Mouse (Mus musculus) lung, adult 2 months (tissue): ENCODE data around the gene Zfhx2. TPM values are rescaled to one million over a fixed set of nuclear protein-coding genes. Genes with fewer than 3 reads are reported as not detected.
A peak's percentile ranks its signal among the peaks of the same experiment; 100 is the strongest.

Experiments
- DNase-seq: peaks from one replicate; pipeline ENCODE4 v3.0.0; 2022
- H3K4me1 ChIP-seq: fragments of 200-500 bp; 2 replicates; pipeline ENCODE4 v1.6.1; 2011; ENCODE audit warnings: low read length; ENCODE audit not compliant: control insufficient read depth, insufficient read depth
- H3K4me3 ChIP-seq: fragments of 200-500 bp; replicated peaks from 2 replicates; pipeline ENCODE3; 2011; ENCODE audit warnings: low read depth, mild to moderate bottlenecking, control low read depth, low read length; ENCODE audit errors: extremely low read depth
- CTCF ChIP-seq: fragments of 200-500 bp; IDR thresholded peaks from 2 replicates; pipeline ENCODE4 v1.5.1; 2011; ENCODE audit warnings: mild to moderate bottlenecking, low read length, control low read depth; ENCODE audit not compliant: insufficient read depth
- POLR2A ChIP-seq: fragments of 200-500 bp; IDR thresholded peaks from 2 replicates; pipeline ENCODE4 v1.6.1; 2011; ENCODE audit warnings: low read depth, mild to moderate bottlenecking, control low read depth, low read length, borderline replicate concordance; ENCODE audit errors: extremely low read depth
- WGBS: fragments of 180-500 bp; shearing (Covaris S2); methylation state at CpG from one replicate; pipeline ENCODE4 v1.1.7; 2018; 5-methylcytosine and 5-hydroxymethylcytosine counted together
- polyA plus RNA-seq: library from polyadenylated mRNA; depleted of rRNA; stranded (reverse); fragments of >200 nt; gene quantifications from 2 replicates; pipeline ENCODE4 v1.2.3, GENCODE M21; 2012; rRNA removed

Gene Zfhx2
- 1.7 and 2.3 TPM in 2 replicates for polyA plus RNA-seq

DNA sequence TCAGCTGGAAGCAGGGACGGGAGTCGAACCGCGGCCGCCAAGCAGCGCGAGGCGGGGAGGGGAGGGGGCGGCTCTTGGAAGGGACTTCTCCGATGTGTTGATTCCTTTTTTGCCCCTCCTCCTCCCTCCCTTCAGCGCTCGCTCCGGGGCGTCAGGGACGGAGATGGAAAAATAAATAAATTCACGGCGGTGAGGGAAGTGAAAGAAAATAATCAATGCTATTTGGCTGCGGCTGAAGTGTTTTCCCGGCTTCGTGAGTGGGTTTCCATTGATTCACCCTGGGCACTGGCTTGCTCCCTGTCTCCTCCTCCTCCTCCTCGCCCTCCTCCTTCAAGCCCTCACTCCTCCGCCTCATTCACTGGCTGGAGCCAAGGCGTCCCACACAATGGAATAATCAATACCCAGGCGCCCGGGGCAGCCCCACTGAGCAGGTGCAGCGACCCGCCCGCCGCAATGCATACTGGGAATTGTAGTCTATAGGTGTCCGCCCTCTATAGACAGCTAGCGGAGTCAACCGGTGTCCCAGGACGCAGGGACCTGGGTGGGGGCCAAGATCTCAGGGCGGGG lies at the start of gene Zfhx2:
Gene Zfhx2, minus strand, starts transcription at position 314 of the 567 bp plus-strand sequence.
- DNase-seq: peak; percentile 89
- peaks cover 2% of the 10 kb centered on the region; the same call in 1 of the 2 replicates for H3K4me1 ChIP-seq
- H3K4me3 ChIP-seq: peak within 1 kb of the TSS; percentile 93
- TF ChIP-seq CTCF (no peak), POLR2A (peak; percentile 28; the same call in 1 of the 2 replicates)
- WGBS: 1% methylated on average over 34 of the region's 34 CpGs

DNA sequence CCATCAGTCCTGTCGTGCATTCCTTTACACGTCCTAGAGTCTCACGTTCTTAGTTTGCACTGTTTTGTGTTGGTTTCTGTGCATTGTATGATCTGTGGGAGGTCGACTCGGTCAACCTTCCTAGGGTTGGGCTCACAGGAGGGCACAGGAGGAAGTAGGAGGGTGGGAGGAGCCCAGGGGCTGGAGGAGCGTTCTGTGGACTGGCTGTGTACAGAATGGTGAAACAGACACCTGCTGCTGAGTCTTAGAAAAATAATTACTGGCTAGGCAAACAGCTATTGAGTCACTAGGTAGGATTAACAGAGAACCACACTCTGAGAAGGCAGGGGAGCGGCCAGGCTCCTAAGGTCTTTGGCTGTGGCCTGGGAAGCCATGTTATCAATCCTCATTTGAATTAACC lies 47.2 kb upstream of the Zfhx2 start:
- TF ChIP-seq CTCF (no peak), POLR2A (no peak)
- Histone ChIP-seq H3K4me3 (no peak overlapping the region), H3K4me1 (no peaks in the 10 kb centered on the region)
- 40% methylated on average over 7 of the region's 7 CpGs for WGBS
- no peak for DNase-seq

DNA sequence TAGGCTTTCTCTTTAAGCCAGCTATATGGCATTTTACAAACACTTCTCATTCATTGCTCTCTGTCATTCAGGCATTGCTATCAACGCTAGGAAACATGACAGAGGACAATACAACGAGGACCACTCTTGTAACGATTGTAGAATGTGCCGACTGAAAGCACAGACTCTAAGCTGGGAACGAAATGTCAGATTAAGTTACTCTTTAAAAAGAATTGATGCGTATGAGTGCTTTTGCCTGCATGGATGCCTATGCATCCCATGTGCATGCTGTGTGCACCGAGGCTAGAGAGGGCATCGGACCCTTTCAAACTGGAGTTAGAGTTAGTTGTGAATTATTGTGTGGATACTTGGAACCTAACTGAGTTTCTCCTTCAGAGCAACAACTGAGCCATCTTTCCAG lies 43.6 kb upstream of the Zfhx2 start:
- DNase-seq: no peak
- Histone ChIP-seq H3K4me1 (no peaks in the 10 kb centered on the region), H3K4me3 (no peak overlapping the region)
- WGBS: 73% methylated on average over 8 of the region's 8 CpGs
- TF ChIP-seq POLR2A (no peak), CTCF (no peak)

DNA sequence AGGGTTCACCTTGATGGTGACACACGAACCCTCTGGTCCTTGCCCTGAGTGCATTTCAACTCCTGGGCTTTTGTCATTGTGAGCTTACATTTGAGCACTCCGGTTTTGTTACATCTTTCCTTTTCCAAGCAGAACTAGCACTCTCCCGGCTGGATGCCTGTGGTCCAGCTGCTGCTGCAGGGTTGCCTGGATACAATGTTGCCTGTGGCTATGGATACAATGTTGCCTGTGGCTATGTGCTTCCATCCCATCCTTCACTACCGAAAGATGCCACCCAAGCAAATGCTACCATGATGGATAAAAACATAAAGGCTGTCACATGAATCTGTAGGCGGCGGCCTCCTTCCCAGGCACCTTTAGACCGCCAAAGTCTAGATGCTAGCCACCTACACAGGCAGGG lies 34.4 kb upstream of the Zfhx2 start:
- no peak for TF ChIP-seq POLR2A
- no peak for TF ChIP-seq CTCF
- Histone ChIP-seq H3K4me1 (no peaks in the 10 kb centered on the region), H3K4me3 (no peak overlapping the region)
- 85% methylated on average over 7 of the region's 7 CpGs for WGBS
- no peak for DNase-seq

DNA sequence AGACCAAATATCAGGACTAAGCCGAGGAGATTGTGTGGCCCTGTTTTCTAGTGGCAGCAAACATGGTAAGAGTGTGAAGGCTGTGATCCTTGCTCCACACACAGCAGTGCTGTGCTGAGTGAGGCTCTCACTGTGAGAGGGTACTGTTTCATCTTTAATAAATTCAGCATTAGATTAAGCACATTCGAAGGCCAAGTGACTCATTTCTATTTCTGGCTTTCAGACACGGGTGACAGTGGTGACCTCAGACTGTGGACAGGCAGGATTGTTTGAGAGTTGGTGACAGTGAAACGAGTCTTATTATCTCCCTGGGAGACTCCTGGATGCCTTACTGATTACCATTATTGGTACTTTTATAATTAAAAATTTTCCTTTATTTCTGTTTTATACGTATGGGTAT lies 33.6 kb upstream of the Zfhx2 start:
- H3K4me3 ChIP-seq: no peak overlapping the region
- WGBS: 63% methylated on average over 5 of the region's 5 CpGs
- DNase-seq: no peak
- no peaks in the 10 kb centered on the region for H3K4me1 ChIP-seq
- TF ChIP-seq CTCF: no peak
- no peak for TF ChIP-seq POLR2A

DNA sequence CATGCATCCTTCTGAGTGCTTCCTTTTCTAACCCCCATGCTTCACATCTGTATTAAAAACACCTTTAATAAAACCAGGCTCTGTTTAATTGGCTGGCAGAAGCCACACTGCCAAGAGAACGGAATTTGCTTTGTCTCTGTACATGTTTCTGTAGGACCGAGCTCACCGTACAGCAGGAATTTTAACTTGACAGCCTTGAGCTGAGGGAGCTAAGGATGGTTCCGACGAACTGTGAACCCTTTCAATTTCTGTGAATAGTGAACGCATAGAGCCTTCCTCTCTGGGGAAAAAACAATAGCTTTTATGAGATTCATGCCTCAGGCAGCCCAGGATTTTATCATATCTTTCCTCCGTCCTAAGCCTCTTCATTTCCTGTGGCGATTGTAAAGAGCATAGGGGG lies 30.2 kb upstream of the Zfhx2 start:
- no peak overlapping the region for H3K4me3 ChIP-seq
- WGBS: 25% methylated on average over 8 of the region's 8 CpGs
- no peaks in the 10 kb centered on the region for H3K4me1 ChIP-seq
- DNase-seq: no peak
- no peak for TF ChIP-seq POLR2A
- TF ChIP-seq CTCF: no peak

DNA sequence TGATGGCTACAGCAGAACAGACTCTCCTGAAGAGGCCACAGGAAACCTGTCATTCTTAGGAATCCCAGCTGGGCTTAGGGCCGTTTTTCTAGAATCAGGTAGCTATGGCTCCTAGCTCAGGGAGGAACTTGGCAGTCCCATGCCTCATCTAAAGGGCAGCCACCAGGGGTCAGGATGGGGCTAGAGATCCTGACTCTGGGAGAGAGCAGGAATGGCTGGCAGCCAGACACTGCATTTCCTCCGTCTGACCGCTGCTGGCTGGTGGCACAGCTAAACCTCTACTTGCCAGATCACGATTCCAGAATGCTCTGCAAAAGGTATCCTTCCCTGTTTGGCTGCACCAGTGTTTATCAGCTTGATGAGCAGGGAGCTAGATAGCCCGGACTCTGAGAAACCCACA lies 29.8 kb upstream of the Zfhx2 start:
- 5% methylated on average over 5 of the region's 5 CpGs for WGBS
- H3K4me3 ChIP-seq: no peak overlapping the region
- TF ChIP-seq POLR2A (no peak), CTCF (peak; percentile 83)
- DNase-seq: peak; percentile 60
- H3K4me1 ChIP-seq: no peaks in the 10 kb centered on the region

DNA sequence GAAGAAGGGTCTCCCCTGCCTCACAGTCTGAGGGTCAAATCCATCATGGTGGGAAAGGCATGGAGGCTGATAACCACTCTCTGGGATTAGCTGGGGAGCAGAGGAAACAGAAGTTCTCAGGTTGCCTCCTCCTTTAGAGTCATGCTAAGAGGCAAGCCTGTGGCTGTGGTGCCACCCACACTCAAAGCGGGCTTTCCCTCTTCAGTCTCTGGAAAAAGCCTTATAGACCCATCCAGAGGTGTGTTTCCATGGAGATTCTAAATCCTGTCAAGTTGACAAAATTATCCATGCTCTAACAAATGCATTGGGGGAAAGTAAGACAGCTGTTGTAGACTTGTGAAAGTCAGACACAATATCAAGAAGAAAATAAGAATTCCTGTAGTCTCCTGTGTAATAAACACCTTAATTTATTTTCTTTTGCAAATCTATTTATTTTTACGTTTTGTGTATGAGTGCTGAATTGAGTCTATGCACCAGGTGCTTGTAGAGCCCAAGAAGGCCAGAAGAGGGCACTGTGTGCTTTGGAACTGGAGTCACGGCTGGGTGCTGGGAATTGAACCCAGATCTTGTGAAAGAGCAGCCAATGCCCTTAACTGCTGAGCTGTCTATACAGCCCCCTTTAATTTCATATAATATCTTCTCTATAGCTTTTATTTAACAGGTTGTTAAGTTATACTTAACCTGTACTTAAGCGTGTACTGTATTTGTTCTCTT lies 27.5 kb upstream of the Zfhx2 start:
- peaks cover 2% of the 10 kb centered on the region; the same call in 1 of the 2 replicates for H3K4me1 ChIP-seq
- TF ChIP-seq CTCF (peak; percentile 28; the same call in 1 of the 2 replicates), POLR2A (no peak)
- H3K4me3 ChIP-seq: no peak overlapping the region
- no peak for DNase-seq
- WGBS: 75% methylated on average over 4 of the region's 4 CpGs

DNA sequence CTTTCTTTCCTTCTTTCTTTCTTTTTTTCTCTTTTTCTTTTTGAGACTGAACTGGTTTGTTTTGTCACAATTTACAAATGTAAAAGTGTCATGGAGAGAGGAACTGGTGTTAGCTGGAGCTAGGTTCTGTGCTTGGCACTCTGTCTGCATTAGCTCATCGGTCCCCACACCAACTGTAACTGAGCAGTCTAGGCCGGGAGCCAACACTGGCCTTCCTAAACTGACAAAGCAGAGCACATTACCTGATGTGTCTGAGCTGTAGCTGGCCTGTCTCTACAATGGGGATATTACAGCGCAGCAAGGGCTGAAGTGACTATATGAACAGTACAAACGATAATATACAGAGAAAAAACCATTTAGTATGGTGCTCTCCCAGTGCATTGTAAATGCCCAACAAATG lies 26.7 kb upstream of the Zfhx2 start:
- WGBS: 63% methylated on average over 4 of the region's 4 CpGs
- TF ChIP-seq CTCF: no peak
- no peak for TF ChIP-seq POLR2A
- Histone ChIP-seq H3K4me1 (peaks cover 4% of the 10 kb centered on the region; the same call in 1 of the 2 replicates), H3K4me3 (no peak overlapping the region)
- no peak for DNase-seq

DNA sequence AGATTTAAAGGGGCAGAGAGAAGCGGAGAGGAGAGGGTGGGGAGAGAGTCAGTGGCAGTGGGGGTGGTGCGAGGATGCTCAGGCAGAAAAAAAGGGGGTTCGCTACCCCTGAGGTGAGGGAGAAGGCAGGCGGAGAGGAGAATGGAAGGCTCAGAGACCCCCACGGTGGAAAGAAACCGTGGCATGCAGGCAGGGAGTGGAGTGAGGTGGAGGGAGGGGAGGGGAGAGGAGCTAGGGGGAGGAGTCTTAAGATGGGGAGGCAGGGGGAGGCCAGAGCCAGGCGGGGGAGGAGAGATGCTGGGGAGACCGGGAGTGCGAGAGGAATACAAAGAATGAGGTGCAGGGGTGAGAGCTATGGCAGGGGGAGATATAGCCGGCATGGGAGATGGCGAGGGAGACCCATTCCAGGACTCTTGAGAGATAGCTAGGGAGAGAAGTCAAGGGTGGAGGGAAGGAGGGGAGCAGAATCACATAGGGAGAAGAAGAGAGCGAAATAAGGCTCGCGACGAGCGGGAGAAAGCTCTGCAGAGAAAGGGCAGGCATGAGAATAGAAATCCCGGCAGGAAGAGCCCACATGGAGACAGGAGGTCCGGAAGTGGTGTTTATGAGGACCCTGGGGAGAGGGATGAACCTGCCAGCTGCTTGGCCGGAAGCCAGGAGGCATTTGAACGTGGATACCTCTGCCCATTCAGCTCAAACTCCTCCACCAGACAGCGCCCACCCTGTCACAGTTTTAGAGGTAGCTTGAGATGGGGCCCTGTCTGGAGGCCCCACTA lies 24.5 kb upstream of the Zfhx2 start, which contains the start of gene Jph4:
Gene Jph4, minus strand, starts transcription at position 511 of the 776 bp plus-strand sequence.
- WGBS: 10% methylated on average over 21 of the region's 21 CpGs
- Histone ChIP-seq H3K4me1 (peaks cover 4% of the 10 kb centered on the region; the same call in 1 of the 2 replicates), H3K4me3 (no peak within 1 kb of the TSS)
- TF ChIP-seq POLR2A: no peak
- no peak for TF ChIP-seq CTCF
- no peak for DNase-seq
